Mouse (Mus musculus) forebrain, embryonic 16.5 days (tissue): ENCODE results near the gene Spty2d1. TPM values are rescaled to one million over a fixed set of nuclear protein-coding genes. Genes with fewer than 3 reads are reported as not detected.

Source experiments
- ATAC-seq: fragments of 200-750 bp; cut with Nextera tagmentation; 2 replicates; pipeline ENCODE4 v1.8.0; 2017; ENCODE audit warnings: mild to moderate bottlenecking, moderate library complexity
- H3K27ac ChIP-seq: fragments of 300-500 bp; sonication (generic); 2 replicates; pipeline ENCODE4 v1.5.1; 2014; ENCODE audit warnings: low read length, control low read depth
- H3K27me3 ChIP-seq: fragments of 300-500 bp; sonication (generic); replicated peaks from 2 replicates; pipeline ENCODE4 v1.6.1; 2014; ENCODE audit warnings: low read length; ENCODE audit not compliant: control insufficient read depth, insufficient read depth
- H3K36me3 ChIP-seq: fragments of 300-500 bp; sonication (generic); 2 replicates; pipeline ENCODE4 v1.6.1; 2014; ENCODE audit not compliant: control insufficient read depth, insufficient read depth
- H3K4me1 ChIP-seq: fragments of 300-500 bp; sonication (generic); replicated peaks from 2 replicates; pipeline ENCODE4 v1.6.1; 2014; ENCODE audit warnings: low read length; ENCODE audit not compliant: control insufficient read depth, insufficient read depth
- H3K4me2 ChIP-seq: fragments of 300-500 bp; sonication (generic); 2 replicates; pipeline ENCODE4 v1.6.1; 2014; ENCODE audit warnings: mild to moderate bottlenecking, low read length, control low read depth
- H3K4me3 ChIP-seq: fragments of 300-500 bp; sonication (generic); replicated peaks from 2 replicates; pipeline ENCODE4 v1.5.1; 2014; ENCODE audit warnings: mild to moderate bottlenecking, low read length, control low read depth
- H3K9ac ChIP-seq: fragments of 300-500 bp; sonication (generic); replicated peaks from 2 replicates; pipeline ENCODE4 v1.6.1; 2014; ENCODE audit warnings: low read depth, low read length, control low read depth
- H3K9me3 ChIP-seq: fragments of 300-500 bp; sonication (generic); 2 replicates; pipeline ENCODE4 v1.6.1; 2016; ENCODE audit warnings: low read length; ENCODE audit not compliant: control insufficient read depth
- WGBS: fragments of 180-500 bp; shearing (Covaris S2); extraction: QIAGEN DNeasy Blood & Tissue Kit; methylation state at CpG from one replicate; pipeline ENCODE4 v1.1.7; 2014; 5-methylcytosine and 5-hydroxymethylcytosine counted together
- polyA plus RNA-seq: library from polyadenylated mRNA; unstranded; fragments of >200 nt; fragmentation: Nextera tagmentation; extraction: Ambion mirVana; gene quantifications from 2 replicates; pipeline ENCODE4 v1.2.1, GENCODE M21; 2015

The Spty2d1 gene
- polyA plus RNA-seq, 1 experiment from 2014 or later, result 11.2 TPM

GRCm38 (mm10) chr7:46958853-46959252 lies 49.4 kb downstream of the Spty2d1 start:
- WGBS, result 18% methylated on average over 9 of the region's 9 CpGs
- Histone ChIP-seq H3K4me1 (peaks cover 19% of the 10 kb centered on the region), H3K4me2 (peak overlapping the region; percentile 93), H3K36me3 (peaks cover 7% of the 10 kb centered on the region), H3K9ac (peak overlapping the region; percentile 69), H3K27me3 (0 out of 2 replicates have a peak, but pooled peaks cover 2% of the 10 kb centered on the region), H3K4me3 (peak overlapping the region; percentile 74), H3K9me3 (no peaks in the 10 kb centered on the region), H3K27ac (no peak overlapping the region)
- peak; percentile 20; the same call in 1 of the 2 replicates for ATAC-seq

- peak within 1 kb of the TSS; percentile 23; the same call in 1 of the 2 replicates for H3K27ac ChIP-seq
- 0 out of 2 replicates have a peak, but pooled peaks cover 2% of the 10 kb centered on the region for H3K27me3 ChIP-seq
- H3K36me3 ChIP-seq, result peaks cover 12% of the 10 kb centered on the region
- 1% methylated on average over 51 of the region's 51 CpGs for WGBS
- H3K4me2 ChIP-seq, result peak within 1 kb of the TSS; percentile 93
- peaks cover 15% of the 10 kb centered on the region for H3K4me1 ChIP-seq
- peak within 1 kb of the TSS; percentile 69 for H3K9ac ChIP-seq
- ATAC-seq, result peak; percentile 92
- no peaks in the 10 kb centered on the region for H3K9me3 ChIP-seq
- H3K4me3 ChIP-seq, result peak within 1 kb of the TSS; percentile 74
These were observed 50.1 kb downstream of the Spty2d1 start, which contains the start of gene Uevld for GRCm38 (mm10) chr7:46957831-46958691. Gene Uevld, minus strand, starts transcription at chr7:46958527.

Other genes with a start within 250 kb of the Spty2d1 start
- 16.9 and 17.7 TPM in 2 replicates for gene Hps5, start 212.3 kb downstream of the Spty2d1 start, polyA plus RNA-seq
- gene Gtf2h1, start 212.3 kb downstream of the Spty2d1 start, polyA plus RNA-seq, result 52.3 and 56.7 TPM in 2 replicates
- 782 and 824 TPM in 2 replicates for gene Ldha, start 166.9 kb downstream of the Spty2d1 start, polyA plus RNA-seq
- gene Ldhc, start 147.2 kb downstream of the Spty2d1 start, polyA plus RNA-seq, result 0.20 TPM in 1 of 2 replicates, not detected in the other
- gene Tsg101, start 88.4 kb downstream of the Spty2d1 start, polyA plus RNA-seq, result 424 and 426 TPM in 2 replicates
- 7.7 and 8.9 TPM in 2 replicates for gene Uevld, start 49.9 kb downstream of the Spty2d1 start, polyA plus RNA-seq
- not detected in 2 replicates for gene Gm9999, start 24.8 kb downstream of the Spty2d1 start, polyA plus RNA-seq
- 27.7 and 27.9 TPM in 2 replicates for gene Tmem86a, start 42.2 kb upstream of the Spty2d1 start, polyA plus RNA-seq
- gene Ptpn5, start 125.3 kb upstream of the Spty2d1 start, polyA plus RNA-seq, result 68.5 and 103 TPM in 2 replicates
- not detected in 2 replicates for gene Mrgpra6, start 196.5 kb upstream of the Spty2d1 start, polyA plus RNA-seq
- not detected in 2 replicates for gene Mrgpra9, start 244.4 kb upstream of the Spty2d1 start, polyA plus RNA-seq